Mouse (Mus musculus) kidney, postnatal 0 days (tissue): ENCODE results near the gene Acoxl. TPM values are rescaled to one million over a fixed set of nuclear protein-coding genes. Genes with fewer than 3 reads are reported as not detected.

ENCODE experiments used
- ATAC-seq: fragments of 200-750 bp; cut with Nextera tagmentation; replicated peaks from 2 replicates; pipeline ENCODE4 v1.8.0; 2017; ENCODE audit warnings: low read depth, moderate number of reproducible peaks, moderate TSS enrichment, moderate library complexity; ENCODE audit not compliant: low FRiP score
- DNase-seq: peaks from one replicate; pipeline ENCODE4 v3.0.0-alpha.2; 2016; ENCODE audit warnings: low spot score
- H3K27ac ChIP-seq: fragments of 300-500 bp; sonication (generic); 2 replicates; pipeline ENCODE4 v1.5.1; 2014; ENCODE audit warnings: mild to moderate bottlenecking
- H3K27me3 ChIP-seq: fragments of 300-500 bp; sonication (generic); 2 replicates; pipeline ENCODE4 v1.6.1; 2014; ENCODE audit warnings: low read length, mixed read lengths; ENCODE audit not compliant: insufficient read depth
- H3K36me3 ChIP-seq: fragments of 300-500 bp; sonication (generic); 2 replicates; pipeline ENCODE4 v1.6.1; 2014; ENCODE audit warnings: low read length, mixed read lengths; ENCODE audit not compliant: insufficient read depth
- H3K4me1 ChIP-seq: fragments of 300-500 bp; sonication (generic); replicated peaks from 2 replicates; pipeline ENCODE4 v1.6.1; 2014; ENCODE audit warnings: antibody characterized with exemption, low read length, mixed read lengths; ENCODE audit not compliant: insufficient read depth
- H3K4me2 ChIP-seq: fragments of 300-500 bp; sonication (generic); 2 replicates; pipeline ENCODE4 v1.6.1; 2014; ENCODE audit warnings: mild to moderate bottlenecking, low read length, moderate library complexity, mixed read lengths
- H3K4me3 ChIP-seq: fragments of 300-500 bp; sonication (generic); replicated peaks from 2 replicates; pipeline ENCODE4 v1.5.1; 2014; ENCODE audit warnings: low read depth, low read length
- H3K9ac ChIP-seq: fragments of 300-500 bp; sonication (generic); 2 replicates; pipeline ENCODE4 v1.6.1; 2014; ENCODE audit warnings: low read depth, low read length
- H3K9me3 ChIP-seq: fragments of 300-500 bp; sonication (generic); replicated peaks from 2 replicates; pipeline ENCODE4 v1.6.1; 2016; ENCODE audit warnings: low read length, inconsistent platforms, mixed read lengths
- CTCF ChIP-seq: IDR thresholded peaks from 2 replicates; pipeline ENCODE4 v1.5.1; 2016; ENCODE audit warnings: antibody characterized with exemption, low read depth, mild to moderate bottlenecking, moderate library complexity
- WGBS: fragments of 180-500 bp; shearing (Covaris S2); extraction: QIAGEN DNeasy Blood & Tissue Kit; methylation state at CpG from one replicate; pipeline ENCODE4 v1.1.7; 2014; 5-methylcytosine and 5-hydroxymethylcytosine counted together
- polyA plus RNA-seq: library from polyadenylated mRNA; unstranded; fragments of >200 nt; fragmentation: Nextera tagmentation; extraction: Ambion mirVana; gene quantifications from 2 replicates; pipeline ENCODE4 v1.2.1, GENCODE M21; 2015

The Acoxl gene
- polyA plus RNA-seq, 1 experiment from 2014 or later: 0.61 TPM

GRCm38 (mm10) chr2:128122891-128123771 is 284.5 kb downstream of the Acoxl start:
- Histone ChIP-seq H3K27ac (no peak overlapping the region), H3K4me1 (peaks cover 30% of the 10 kb centered on the region), H3K27me3 (peaks cover 9% of the 10 kb centered on the region; the same call in 1 of the 2 replicates), H3K9me3 (no peaks in the 10 kb centered on the region), H3K4me2 (peak overlapping the region; percentile 99), H3K4me3 (peak overlapping the region; percentile 17), H3K9ac (no peak overlapping the region), H3K36me3 (no peaks in the 10 kb centered on the region)
- ATAC-seq: no peak
- 4% methylated on average over 40 of the region's 40 CpGs for WGBS
- DNase-seq: peak; percentile 42
- peak; percentile 53 for TF ChIP-seq CTCF

DNA sequence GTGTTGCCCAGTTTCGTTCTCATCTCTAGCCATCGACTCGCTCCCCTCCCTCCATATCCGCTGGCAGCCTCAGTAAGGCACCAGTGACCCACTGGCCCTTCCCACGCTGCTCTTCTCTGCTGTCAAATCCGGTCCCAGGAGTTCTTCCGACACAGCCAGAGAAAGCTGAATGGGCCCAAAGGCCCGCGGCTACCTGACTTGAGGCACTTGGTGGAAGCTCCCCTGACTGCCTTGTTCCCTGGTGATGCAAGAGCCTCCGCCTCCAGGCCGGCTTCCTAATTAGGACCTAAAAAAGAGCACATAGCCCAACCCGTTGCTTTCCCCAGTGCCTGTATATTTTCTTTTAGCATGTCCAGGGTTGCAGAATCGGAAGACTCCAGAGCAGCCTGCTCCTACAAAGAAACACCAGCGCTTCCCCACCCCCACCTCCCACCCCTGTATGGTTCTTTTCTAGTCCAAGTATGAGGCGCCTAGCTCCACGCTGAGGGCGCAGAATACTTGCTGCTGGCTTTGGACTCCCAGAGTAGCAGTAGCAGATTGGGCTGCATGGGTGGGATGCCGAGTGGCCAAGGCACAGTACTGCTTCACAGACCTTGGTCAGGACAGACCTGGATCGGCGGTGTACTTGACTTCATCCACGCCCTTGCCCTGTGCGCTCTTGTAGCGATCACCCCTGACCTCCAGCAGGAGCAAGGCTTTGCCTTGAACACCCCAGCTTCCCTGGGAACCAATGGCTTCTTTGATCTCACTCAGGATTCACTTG is 285.4 kb downstream of the Acoxl start:
- 9% methylated on average over 23 of the region's 23 CpGs for WGBS
- peaks cover 35% of the 10 kb centered on the region for H3K4me1 ChIP-seq
- ATAC-seq: no peak
- no peaks in the 10 kb centered on the region for H3K36me3 ChIP-seq
- no peak for TF ChIP-seq CTCF
- peaks cover 9% of the 10 kb centered on the region; the same call in 1 of the 2 replicates for H3K27me3 ChIP-seq
- peak overlapping the region; percentile 17 for H3K4me3 ChIP-seq
- H3K4me2 ChIP-seq: peak overlapping the region; percentile 99
- no peak for DNase-seq
- H3K27ac ChIP-seq: no peak overlapping the region
- no peaks in the 10 kb centered on the region for H3K9me3 ChIP-seq
- H3K9ac ChIP-seq: no peak overlapping the region

- TF ChIP-seq CTCF: no peak
- Histone ChIP-seq H3K27ac (no peak overlapping the region), H3K4me2 (peak overlapping the region; percentile 99), H3K9me3 (no peaks in the 10 kb centered on the region), H3K9ac (no peak overlapping the region), H3K27me3 (peaks cover 9% of the 10 kb centered on the region; the same call in 1 of the 2 replicates), H3K4me1 (peaks cover 35% of the 10 kb centered on the region), H3K36me3 (peaks cover under 1% of the 10 kb centered on the region; the same call in 1 of the 2 replicates), H3K4me3 (peak overlapping the region; percentile 78; the same call in 1 of the 2 replicates)
- 21% methylated on average over 15 of the region's 15 CpGs for WGBS
- ATAC-seq (no peak), DNase-seq (no peak)
These were observed 286.0 kb downstream of the Acoxl start for GRCm38 (mm10) chr2:128124693-128125092.

- peak; percentile 70 for TF ChIP-seq CTCF
- ATAC-seq (peak; percentile 85), DNase-seq (peak; percentile 96)
- peak within 1 kb of the TSS; percentile 80 for H3K9ac ChIP-seq
- H3K27me3 ChIP-seq: peaks cover 9% of the 10 kb centered on the region; the same call in 1 of the 2 replicates
- H3K4me2 ChIP-seq: peak within 1 kb of the TSS; percentile 99
- peaks cover 35% of the 10 kb centered on the region for H3K4me1 ChIP-seq
- under 1% methylated on average over 74 of the region's 76 CpGs for WGBS
- H3K36me3 ChIP-seq: peaks cover 6% of the 10 kb centered on the region; the same call in 1 of the 2 replicates
- H3K4me3 ChIP-seq: peak within 1 kb of the TSS; percentile 78
- peak within 1 kb of the TSS; percentile 88 for H3K27ac ChIP-seq
- no peaks in the 10 kb centered on the region for H3K9me3 ChIP-seq
These were observed 287.2 kb downstream of the Acoxl start, which contains the start of gene Bcl2l11 for GRCm38 (mm10) chr2:128125635-128126470. TSS of gene Bcl2l11 (plus strand) at chr2:128126038.

GRCm38 (mm10) chr2:128126591-128127051 is 287.9 kb downstream of the Acoxl start:
- Histone ChIP-seq H3K9me3 (no peaks in the 10 kb centered on the region), H3K27me3 (peaks cover 9% of the 10 kb centered on the region; the same call in 1 of the 2 replicates), H3K9ac (peak overlapping the region; percentile 80), H3K27ac (peak overlapping the region; percentile 88), H3K36me3 (peaks cover 7% of the 10 kb centered on the region; the same call in 1 of the 2 replicates), H3K4me1 (peaks cover 35% of the 10 kb centered on the region), H3K4me2 (peak overlapping the region; percentile 99), H3K4me3 (peak overlapping the region; percentile 78)
- WGBS: under 1% methylated on average over 35 of the region's 35 CpGs
- TF ChIP-seq CTCF: no peak
- ATAC-seq (no peak), DNase-seq (peak; percentile 21)
